Mouse (Mus musculus) erythroblast, adult 5-6 weeks (primary cell): ENCODE data around the gene Pld4. TPM values are rescaled to one million over a fixed set of nuclear protein-coding genes. Genes with fewer than 3 reads are reported as not detected.
A peak's percentile ranks its signal among the peaks of the same experiment; 100 is the strongest.

Experiments used
- ATAC-seq: replicated peaks from 2 replicates; pipeline ENCODE4 v1.8.0; 2016; ENCODE audit warnings: moderate number of reproducible peaks, mild to moderate bottlenecking, moderate TSS enrichment, inconsistent platforms; ENCODE audit not compliant: poor library complexity, low FRiP score, severe bottlenecking
- total RNA-seq, 2 experiments: library from RNA; stranded (forward) in 1 of 2; stranded (reverse) in 1 of 2; fragments of 150-400 nt in 1 of 2; fragments of 200-764, 138-1000 nt in 1 of 2; gene quantifications; 2 replicates each; pipeline versions ENCODE4 v1.2.3 to v1.2.4; 2015 to 2017; ENCODE audit warnings: low replicate concordance in 2 of 2

The Pld4 gene
- total RNA-seq, 2 experiments from 2014 or later, result 26.6 to 31.9 TPM

DNA sequence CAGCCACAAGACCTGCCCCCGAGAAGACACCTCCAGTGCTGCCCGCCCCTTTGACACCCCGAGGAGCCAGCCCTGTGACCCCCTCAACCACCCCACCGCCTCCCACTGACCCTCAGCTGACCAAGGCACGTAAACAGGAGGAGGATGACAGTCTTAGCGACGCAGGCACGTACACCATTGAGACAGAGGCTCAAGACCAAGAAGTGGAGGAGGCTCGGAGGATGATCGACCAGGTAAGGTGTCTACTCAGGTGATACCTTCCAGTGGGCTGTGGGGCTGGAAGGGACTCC, 23.9 kb upstream of the Pld4 start:
- no peak for ATAC-seq

DNA sequence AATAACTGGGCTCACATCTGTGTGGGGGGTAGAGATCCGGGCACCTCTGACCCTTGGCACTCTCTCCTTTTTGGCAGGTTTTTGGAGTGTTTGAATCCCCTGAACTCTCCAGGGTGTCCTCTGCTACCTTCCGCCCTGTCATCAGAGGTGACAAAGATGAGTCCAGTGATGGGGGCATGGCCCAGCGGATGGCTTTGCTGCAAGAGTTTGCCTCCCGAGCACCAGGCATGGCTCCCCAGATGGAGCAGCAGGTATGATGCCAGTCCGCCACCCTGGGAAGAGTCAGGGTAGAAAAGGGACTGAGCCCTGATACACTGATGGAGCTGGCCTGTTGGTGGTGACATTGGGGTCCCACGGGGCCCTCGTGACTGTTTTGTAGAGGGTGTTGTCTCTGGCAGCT, 23.4 kb upstream of the Pld4 start:
- no peak for ATAC-seq

DNA sequence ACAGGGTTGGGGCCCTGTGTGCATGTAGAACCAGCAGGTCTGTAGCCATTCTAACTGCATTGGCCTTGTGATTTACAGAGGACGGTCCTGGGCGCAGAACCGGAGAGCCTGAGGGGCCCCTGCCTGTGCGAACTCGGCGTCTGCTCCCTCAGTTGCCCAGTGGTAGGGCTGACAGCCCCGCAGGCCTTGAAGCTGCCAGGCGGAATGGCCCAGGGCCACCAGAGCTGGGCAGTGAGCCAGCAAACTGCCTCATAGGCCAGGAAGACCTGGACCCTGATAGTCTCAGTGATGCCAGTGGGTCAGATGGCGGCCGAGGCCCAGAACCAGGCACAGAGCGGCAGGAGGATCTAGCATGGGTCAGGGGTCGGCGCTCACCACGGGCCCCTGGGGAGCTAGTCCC, 22.7 kb upstream of the Pld4 start:
- no peak for ATAC-seq

DNA sequence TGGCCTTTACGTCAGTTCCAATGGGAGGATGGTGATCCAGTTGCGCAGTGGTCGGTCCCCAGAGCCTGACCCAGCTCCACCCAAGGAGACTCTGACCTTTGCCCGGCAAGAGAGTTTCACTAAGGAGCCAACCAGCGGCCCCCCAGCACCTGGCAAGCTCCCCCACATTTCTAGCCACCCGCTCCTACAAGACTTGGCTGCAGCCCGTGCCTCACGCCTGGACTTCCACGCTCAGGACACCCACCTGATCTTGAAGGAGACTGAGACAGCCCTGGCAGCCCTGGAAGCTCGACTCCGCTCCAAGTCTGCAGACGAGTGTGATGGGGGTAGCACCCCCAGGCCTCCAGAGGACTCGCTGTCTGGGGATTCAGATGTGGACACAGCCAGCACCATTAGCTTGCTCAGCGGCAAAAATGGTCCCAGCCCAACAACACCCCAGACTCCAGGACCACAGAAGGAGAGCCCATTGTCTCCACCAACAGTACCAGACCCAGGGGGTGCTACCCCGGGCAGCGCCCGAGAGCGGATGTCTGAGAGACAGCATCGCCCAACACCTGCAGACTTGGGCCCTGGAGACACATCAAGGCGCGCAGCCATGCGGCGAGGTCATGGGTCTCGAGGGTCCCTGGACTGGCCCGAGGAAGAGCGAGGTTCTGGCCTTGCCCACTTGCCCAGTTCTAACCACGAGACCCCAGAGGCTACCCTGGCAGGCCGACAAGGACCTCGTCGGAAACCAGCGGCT, 22.0 kb upstream of the Pld4 start:
- ATAC-seq, result no peak

DNA sequence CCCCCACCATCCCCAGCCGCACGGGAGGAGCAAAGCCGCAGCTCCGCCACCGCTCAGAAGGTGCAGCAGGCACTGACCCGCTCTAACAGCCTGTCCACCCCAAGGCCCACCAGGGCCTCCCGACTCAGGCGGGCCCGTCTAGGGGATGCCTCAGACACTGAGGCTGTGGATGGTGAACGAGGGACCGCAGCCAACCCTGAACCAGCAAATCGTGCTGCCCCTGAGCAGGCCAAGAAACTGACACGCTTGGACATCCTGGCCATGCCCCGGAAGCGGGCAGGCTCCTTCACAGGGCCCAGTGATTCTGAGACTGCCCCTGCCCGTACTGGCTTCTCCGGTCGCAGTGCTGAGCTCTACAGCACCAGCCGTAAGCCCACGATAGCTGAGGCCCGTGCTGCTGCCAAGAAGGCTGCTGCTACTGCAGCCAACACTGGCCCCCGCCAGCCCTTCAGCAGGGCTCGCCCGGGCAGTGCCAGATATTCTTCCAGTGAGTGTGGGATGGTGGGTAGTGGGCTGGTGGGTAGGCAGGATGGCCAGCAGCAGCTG, 21.4 kb upstream of the Pld4 start:
- no peak for ATAC-seq

DNA sequence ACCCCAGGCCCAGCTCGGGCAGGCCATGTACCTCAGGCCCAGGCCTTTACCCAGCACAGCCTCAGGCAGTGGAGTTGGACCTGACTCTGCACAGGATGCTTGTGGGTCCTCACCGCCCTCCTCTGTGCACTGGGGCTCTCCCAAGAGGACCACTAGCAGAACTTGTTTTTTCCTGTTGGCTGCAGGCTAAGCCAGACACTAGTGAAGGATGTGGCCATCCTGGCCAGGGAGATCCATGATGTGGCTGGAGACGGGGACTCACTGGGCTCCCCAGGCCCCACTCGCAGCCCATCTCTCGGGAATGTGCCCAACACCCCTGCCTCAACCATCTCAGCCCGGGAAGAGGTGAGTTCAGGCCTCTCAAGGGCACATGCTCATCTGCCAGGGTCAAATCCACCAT, 17.7 kb upstream of the Pld4 start:
- no peak for ATAC-seq

DNA sequence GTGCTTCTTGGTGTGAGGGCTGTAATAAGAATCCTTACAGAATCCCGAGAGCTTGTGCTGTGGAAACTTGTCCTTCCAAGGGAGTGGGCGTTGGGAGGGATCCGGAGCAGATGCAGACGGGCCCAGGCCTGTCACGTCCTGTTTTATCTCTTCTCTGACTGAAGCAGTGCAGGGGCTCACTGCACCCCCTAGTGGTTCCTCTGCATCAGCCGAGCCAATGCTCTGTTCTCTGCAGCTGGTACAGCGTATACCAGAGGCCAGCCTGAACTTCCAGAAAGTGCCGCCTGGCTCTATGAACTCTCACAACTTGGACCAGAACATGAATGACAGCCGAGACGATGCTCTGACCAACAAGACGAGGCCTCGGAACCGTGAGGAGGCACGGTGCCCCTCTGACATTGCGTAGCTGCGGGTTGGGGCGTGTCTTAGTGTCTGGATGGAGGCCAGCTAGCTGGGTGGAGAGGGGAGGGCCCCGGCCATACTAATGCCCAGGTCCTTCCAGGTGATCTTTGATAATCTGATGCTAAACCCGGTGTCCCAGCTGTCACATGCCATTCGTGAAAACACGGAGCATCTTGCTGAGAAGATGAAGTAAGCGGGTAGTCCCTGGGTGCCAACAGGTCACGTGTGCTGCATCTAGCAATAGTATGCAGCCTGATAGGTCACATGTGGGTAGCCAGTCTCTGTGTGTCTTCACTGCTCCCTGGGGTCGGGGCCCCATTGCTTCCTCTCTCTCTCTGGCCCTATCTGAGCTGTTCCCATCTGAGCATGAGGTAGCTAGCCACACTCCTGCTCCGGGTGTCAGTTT, 17.1 kb upstream of the Pld4 start:
- peak; percentile 61 for ATAC-seq

DNA sequence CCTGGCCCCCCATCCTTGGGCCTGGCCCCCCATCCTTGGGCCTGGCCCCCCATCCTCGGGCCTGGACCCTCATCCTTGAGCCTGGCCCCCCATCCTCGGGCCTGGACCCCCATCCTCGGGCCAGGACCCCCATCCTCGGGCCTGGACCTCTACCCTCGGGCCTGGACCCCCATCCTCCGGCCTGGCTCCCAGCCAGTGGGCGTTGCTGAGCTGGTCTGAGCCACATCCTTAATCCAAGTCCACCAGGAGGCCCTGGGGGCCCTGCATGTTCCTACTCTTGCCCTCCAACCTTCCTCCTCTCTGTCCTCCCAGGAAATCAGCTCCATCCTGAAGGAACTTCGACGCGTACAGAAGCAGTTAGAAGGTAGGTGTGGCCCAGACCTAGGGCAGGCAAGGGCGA, 16.2 kb upstream of the Pld4 start:
- no peak for ATAC-seq

DNA sequence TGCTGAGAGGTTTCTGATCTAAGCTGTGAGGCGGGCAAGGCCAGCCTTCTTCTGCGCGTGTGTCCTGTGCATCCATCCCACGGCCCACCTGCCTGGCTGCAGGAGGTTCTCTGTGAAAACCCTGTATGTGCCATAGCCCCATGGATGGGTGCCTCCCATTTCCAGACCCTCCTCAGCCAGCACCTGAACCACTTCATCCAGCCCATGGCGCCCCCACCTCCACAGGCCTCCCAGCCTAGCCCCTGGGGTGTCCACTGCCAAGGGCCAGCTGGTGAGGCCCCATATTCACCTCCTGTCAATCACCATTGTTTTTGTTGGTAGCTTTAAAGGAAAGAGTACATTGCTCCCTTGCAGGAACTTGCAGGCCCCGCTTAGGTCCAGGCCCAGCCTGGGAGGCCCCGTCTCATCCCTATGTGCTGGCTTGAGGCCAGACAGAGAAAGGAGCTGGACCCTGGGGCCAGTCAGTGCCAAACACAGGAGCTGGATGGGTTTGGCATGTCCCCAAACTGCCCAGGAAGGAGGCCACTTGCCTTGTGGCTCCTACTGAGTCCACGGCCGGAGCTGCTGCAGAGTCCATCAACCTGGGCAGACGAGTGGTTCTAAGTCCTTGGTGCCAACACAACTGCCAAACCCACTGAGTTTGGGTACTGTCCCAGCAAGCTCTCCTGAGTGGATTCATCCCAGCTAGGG, 15.4 kb upstream of the Pld4 start:
- ATAC-seq, result no peak

DNA sequence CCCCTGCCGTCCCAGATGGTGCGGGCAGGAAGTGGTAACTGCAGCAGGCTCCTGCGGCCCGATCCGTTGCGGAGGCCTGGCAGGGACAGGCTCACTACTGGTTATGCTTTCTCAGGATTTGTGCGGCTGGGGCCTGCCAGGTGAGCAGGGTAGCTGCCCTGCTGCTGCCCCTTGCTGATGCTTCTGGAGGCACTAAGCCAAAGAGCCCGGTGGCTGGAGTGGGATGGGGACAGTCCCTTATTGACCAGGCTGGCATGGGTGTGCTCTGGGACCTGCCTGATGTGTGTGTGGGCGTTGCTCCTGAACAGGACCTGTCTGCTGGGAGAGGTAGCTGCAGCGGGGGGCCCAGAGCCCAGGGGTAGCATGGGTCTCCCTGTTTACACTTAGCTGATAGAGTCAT, 14.7 kb upstream of the Pld4 start:
- no peak for ATAC-seq

DNA sequence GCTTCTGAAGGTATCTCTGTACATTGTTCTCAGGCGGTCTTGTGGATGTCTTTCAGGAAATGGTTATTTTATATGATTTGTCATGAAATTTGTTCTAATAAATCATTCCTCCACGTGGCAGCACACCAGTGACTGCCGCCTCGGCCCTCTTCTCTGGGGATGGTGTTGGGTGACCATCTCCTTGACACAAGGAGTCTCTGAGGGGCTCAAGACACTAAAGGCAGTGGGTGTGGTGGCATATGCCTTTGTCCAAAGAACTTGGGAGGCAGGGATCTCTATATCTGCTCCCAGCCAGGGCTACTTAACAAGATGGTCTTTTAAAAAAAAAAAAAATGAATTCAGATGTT, 14.0 kb upstream of the Pld4 start:
- ATAC-seq, result no peak

DNA sequence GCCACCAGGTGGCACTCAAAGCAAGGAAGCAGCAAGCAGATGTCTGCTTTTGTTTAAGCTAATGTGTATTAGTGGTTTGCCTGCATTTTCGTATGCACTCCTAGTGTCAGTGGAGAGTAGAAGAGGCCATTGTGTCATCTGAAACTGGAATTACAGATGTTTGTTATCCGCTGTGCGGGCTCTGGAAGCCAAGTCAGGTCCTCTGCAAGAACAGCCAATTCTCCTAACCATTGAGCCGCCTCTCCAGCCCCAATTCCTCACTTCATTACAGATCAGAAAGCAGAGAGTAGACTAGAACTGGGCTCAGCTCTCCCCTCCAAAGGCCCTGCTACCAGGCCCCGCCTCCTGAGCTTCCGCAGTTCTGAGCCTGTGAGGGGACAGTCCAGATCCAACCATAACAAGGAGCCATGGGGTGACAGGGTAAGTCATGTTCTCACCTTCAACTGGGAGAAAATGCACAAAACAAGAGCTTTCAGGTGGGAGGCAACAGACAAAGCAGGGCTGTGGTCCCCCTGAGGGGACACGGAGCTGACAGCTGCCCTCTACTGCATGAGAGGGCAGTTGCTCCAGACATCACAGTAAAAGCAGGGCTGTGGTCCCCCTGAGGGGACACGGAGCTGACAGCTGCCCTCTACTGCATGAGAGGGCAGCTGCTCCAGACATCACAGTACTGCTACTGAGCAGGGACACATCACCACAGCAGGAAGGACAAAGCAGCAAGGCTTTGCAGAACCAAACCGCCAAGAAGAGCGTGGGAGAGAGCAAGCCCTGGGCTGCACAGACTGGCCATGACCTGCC, 13.4 kb upstream of the Pld4 start:
- ATAC-seq, result no peak

DNA sequence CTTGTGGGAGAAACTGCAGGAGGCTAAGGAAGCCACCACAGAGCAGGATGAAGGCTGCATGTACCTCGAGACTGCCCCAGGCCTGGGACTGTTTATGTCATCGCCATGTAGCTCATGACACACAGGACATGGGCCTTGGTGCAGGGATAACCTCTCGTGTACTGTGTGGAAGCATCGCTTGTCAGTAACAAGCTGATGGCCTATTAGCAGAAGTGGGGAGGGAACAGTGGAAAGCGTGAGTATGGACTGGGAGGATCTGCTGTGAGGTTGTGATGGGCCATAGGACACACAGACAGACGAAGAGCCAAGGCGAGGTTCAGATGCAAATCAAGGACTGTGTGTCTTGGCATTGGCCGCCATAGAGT, 12.9 kb upstream of the Pld4 start:
- ATAC-seq, result no peak

DNA sequence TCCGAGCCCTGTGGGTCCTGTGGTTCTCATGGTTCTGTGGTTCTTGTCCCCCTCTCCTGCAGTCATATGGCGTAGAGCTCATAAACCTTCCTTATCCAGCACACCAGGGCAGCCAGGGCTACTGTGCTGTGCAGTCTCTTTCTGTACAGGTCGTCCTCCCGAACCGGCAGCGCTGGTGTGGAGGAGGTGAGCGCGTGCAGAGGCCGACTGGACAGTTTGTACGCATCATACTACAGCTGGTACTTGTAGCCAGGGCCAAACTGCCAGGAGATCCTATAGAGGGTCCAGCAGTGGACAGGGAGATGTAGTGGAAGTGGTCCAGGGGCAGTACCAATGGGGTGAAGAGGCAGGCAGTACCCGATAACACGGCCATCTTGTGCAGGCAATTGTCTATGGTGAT, 9.5 kb upstream of the Pld4 start:
- no peak for ATAC-seq

DNA sequence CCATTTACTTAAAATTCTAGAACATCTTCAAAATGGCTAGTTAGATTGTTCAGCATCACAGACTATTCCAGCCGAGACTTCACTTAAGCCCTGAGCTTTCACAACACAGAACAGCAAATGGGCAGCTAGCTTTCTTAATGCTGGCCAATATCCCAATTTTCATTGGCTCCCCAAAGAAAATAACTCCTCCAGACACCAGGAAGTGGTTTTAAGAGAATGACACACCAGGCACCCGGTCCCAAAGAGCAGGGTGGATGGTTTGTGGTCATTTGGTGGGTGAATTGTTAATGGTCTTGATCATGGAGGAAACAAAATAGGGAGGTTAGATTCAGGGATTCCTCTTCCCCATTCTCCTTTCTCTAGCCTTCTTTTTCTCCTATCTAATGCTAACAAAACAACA, 8.1 kb upstream of the Pld4 start:
- no peak for ATAC-seq

DNA sequence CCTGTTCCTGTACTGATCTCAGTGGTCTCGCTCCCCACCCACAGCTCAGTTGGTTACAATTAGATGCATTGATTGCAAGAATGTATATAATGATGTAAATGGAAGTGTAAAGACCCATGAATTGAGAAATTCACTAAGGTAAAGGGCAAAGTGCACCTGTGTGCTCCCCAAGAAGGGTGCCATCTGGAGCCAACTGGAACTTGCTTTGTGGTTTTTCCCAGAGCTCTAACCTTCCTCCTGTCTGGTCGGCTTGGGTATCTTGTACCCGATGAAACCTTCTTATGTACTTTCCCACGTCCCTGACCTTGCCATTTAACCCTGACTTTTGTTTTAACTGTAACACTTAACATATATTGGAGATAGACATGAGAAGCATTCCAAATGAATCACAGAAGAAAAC, 4.6 kb upstream of the Pld4 start:
- ATAC-seq, result no peak

DNA sequence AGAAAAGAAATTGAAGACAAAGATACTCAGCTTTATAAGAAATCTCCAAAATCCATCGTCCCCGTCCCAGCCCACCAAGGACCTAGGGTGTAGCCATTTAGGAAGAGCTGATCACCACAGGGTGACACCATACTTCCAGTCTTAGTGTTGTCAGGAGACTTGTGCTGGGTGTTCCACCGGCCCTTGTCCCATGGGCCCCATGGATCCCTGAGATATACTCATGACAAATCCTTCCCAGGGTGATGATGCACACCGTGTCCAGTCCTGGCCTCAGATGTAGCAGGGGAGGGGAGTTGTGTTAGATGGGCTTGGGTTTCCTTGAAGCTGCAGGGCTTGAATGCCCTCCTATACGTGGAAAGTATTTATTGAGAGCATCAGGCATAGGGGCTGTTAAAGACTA, 2.6 kb upstream of the Pld4 start:
- ATAC-seq, result no peak

DNA sequence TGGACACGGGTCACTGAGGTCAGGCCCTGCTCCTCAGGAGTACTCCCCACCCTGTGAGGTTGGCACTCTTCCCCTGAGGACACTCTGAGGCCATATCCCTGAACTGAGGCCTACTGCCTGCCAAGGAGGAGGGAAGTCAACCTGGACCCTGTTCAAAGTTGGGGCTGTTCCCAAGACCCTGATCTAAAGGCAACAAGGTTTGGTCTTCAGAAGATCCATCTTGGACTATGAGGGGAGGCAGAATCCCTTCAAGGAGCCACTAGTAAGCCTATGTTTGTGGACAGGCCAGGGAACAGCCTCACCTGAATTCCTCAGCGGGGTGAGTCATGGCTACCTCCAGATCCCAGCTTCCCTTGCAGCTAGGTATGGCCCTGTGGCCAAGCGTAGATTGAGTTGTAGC, 984 bp upstream of the Pld4 start:
- ATAC-seq, result no peak

DNA sequence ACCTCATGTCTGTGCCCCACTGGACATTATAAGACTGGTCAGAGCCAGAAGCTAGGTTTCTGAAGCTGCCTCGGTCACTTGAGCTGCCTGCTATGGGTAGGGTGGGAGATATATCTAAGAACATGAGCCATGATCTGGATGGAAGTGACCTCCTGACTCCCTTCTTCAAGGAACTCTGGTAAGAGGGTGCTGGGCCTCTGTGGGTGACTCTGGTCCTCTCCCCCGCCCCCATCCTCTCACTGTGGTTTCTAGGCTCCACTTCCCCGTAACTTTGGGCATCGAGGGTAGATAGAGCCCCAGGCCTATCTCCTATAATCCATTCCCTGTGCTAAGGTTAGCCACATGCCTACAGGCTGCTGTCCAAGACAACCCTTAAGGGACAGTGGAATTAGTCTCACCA, 956 bp downstream of the Pld4 start:
- no peak for ATAC-seq

DNA sequence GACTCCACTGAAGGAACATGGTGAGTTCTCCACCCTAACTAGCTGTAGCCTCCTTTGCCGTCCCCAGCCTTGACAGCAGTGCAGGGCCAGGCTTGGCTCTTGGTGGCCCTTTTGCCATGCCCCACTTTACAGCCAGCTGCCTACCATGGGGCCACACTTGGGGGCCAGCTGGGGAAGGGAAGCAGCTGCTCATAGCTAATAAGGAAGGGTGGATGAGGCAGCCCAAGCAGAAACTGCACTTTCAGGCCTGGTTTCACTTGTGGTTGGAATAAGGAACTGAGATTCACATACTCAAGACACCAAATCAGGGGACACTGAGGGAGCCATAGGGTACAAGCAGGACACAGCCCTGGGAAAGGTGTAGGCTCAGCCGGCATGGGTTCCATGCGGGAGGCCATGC, 1.6 kb downstream of the Pld4 start:
- no peak for ATAC-seq
